In the genomic region with DNA sequence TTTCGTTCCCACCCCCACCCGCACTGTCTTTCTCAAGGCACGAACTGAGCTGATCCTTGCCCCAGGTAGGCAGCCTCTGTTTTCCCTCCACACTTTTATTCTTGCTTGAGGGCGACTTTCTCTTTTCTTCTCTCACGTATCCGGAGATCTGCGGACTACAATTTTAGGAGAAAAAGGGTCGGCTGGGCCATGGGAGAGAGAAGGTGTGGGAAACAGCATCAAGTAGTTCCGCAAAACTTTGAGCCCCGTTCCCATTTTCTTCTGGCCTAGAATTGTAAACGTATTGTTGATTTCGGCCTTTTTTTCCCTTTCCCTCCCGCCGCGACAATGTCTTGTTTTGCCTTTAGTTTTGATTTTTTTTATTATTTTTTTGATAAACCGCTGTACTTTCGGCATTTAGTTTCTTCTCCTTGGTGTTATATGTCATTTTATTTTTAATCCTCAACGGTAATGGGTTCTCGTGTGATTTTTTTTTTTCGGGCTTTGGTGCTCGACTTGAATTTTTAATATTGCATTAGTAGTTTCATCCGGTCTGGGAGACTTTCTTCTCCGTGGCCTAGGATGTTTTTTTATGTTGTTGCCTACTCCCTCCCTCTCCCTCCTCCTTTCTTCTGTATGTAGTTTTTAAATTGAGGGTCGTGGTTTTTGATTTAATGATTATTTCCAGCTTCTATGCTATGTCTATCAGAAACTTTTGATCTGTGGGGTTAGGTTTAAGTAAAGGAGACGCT, we compare ENCODE assay signal across 8 mouse cellular contexts. TPM values are rescaled to one million over a fixed set of nuclear protein-coding genes. Genes with fewer than 3 reads are reported as not detected.
A peak's percentile ranks its signal among the peaks of the same experiment; 100 is the strongest.
DNase-seq lines count a peak whose midpoint lies in the region; ATAC-seq and TF ChIP-seq lines count a peak whose summit lies in the region.

No protein-coding gene starts in this region.

- no peak for TF ChIP-seq EP300 in heart, adult 2 months (IDR thresholded peaks at IDR 0.05; ENCODE audit: insufficient read depth, low read depth, low read length)
- no peak for TF ChIP-seq EP300 in ES-Bruce4 (IDR thresholded peaks at IDR 0.05; ENCODE audit: insufficient read depth, low read depth, low read length)

- TF ChIP-seq POLR2A in heart, adult 2 months (IDR thresholded peaks at IDR 0.05; ENCODE audit: insufficient read depth, low read depth, low read length): no peak
- TF ChIP-seq POLR2A in ES-Bruce4 (IDR thresholded peaks at IDR 0.05; ENCODE audit: insufficient read depth, low read length): no peak

- H3K36me3 ChIP-seq in heart, adult 2 months (ENCODE audit: control insufficient read depth, insufficient read depth, low read length): no peaks in the 10 kb centered on the region; the same call in 1 of the 2 replicates
- H3K36me3 ChIP-seq in ES-Bruce4 (ENCODE audit: control insufficient read depth, insufficient read depth, low read length, poor library complexity, severe bottlenecking): no peaks in the 10 kb centered on the region
- no peaks in the 10 kb centered on the region for H3K36me3 ChIP-seq in embryonic facial prominence, embryonic 12.5 days
- no peaks in the 10 kb centered on the region for H3K36me3 ChIP-seq in hindbrain, embryonic 15.5 days
- H3K36me3 ChIP-seq in midbrain, embryonic 14.5 days (ENCODE audit: control insufficient read depth, insufficient read depth, low read length): no peaks in the 10 kb centered on the region

- no peaks in the 10 kb centered on the region for H3K27me3 ChIP-seq in heart, adult 2 months (ENCODE audit: control insufficient read depth, insufficient read depth, low read length)
- no peaks in the 10 kb centered on the region for H3K27me3 ChIP-seq in ES-Bruce4 (ENCODE audit: control insufficient read depth, insufficient read depth, low read length, poor library complexity, severe bottlenecking)
- no peaks in the 10 kb centered on the region for H3K27me3 ChIP-seq in embryonic facial prominence, embryonic 12.5 days
- H3K27me3 ChIP-seq in hindbrain, embryonic 15.5 days: no peaks in the 10 kb centered on the region
- H3K27me3 ChIP-seq in midbrain, embryonic 14.5 days (ENCODE audit: control insufficient read depth, insufficient read depth, low read length): no peaks in the 10 kb centered on the region

- H3K9ac ChIP-seq in heart, adult 2 months (ENCODE audit: low read depth, low read length): peak overlapping the region; percentile 90
- H3K9ac ChIP-seq in ES-Bruce4 (ENCODE audit: low read depth, poor library complexity, severe bottlenecking): peak overlapping the region; percentile 100
- peak overlapping the region; percentile 83 for H3K9ac ChIP-seq in embryonic facial prominence, embryonic 12.5 days
- peak overlapping the region; percentile 53 for H3K9ac ChIP-seq in hindbrain, embryonic 15.5 days
- peak overlapping the region; percentile 47; the same call in 1 of the 2 replicates for H3K9ac ChIP-seq in midbrain, embryonic 14.5 days (replicated peaks; ENCODE audit: low read length)

- 17% methylated on average over 25 of the region's 25 CpGs for WGBS in heart, adult 2 months
- 19% methylated on average over 23 of the region's 25 CpGs for WGBS in embryonic facial prominence, embryonic 12.5 days
- WGBS in hindbrain, embryonic 15.5 days: 16% methylated on average over 25 of the region's 25 CpGs
- WGBS in midbrain, embryonic 14.5 days: 23% methylated on average over 25 of the region's 25 CpGs

- peak overlapping the region; percentile 48 for H3K4me2 ChIP-seq in embryonic facial prominence, embryonic 12.5 days (replicated peaks)
- peak overlapping the region; percentile 55 for H3K4me2 ChIP-seq in hindbrain, embryonic 15.5 days
- peak overlapping the region; percentile 56 for H3K4me2 ChIP-seq in midbrain, embryonic 14.5 days (ENCODE audit: low read length)

- intact Hi-C loops in heart, adult 2 months (cut with DNase I): loop anchor here (1.0 to 5.0 kb wide), 2 partner anchors 51 to 83 kb away; no protein-coding TSS in a partner anchor

- H3K9me3 ChIP-seq in ES-Bruce4 (replicated peaks; ENCODE audit: control insufficient read depth, insufficient read depth, low read length, poor library complexity, severe bottlenecking): no peaks in the 10 kb centered on the region
- H3K9me3 ChIP-seq in embryonic facial prominence, embryonic 12.5 days: no peaks in the 10 kb centered on the region
- H3K9me3 ChIP-seq in hindbrain, embryonic 15.5 days: no peaks in the 10 kb centered on the region
- no peaks in the 10 kb centered on the region for H3K9me3 ChIP-seq in midbrain, embryonic 14.5 days (ENCODE audit: control insufficient read depth, low read length)

- H3K27ac ChIP-seq in heart, adult 2 months: peak overlapping the region; percentile 83
- H3K27ac ChIP-seq in ES-Bruce4 (ENCODE audit: insufficient read depth, low read length): peak overlapping the region; percentile 74
- H3K27ac ChIP-seq in embryonic facial prominence, embryonic 12.5 days: peak overlapping the region; percentile 99
- peak overlapping the region; percentile 90 for H3K27ac ChIP-seq in hindbrain, embryonic 15.5 days (replicated peaks)
- H3K27ac ChIP-seq in midbrain, embryonic 14.5 days (replicated peaks; ENCODE audit: low read depth, low read length): peak overlapping the region; percentile 82

- peak overlapping the region; percentile 63 for H3K4me3 ChIP-seq in heart, adult 2 months
- H3K4me3 ChIP-seq in ES-Bruce4 (ENCODE audit: low read depth, low read length): peak overlapping the region; percentile 89
- peak overlapping the region; percentile 58 for H3K4me3 ChIP-seq in embryonic facial prominence, embryonic 12.5 days
- peak overlapping the region; percentile 63 for H3K4me3 ChIP-seq in hindbrain, embryonic 15.5 days
- peak overlapping the region; percentile 59 for H3K4me3 ChIP-seq in midbrain, embryonic 14.5 days (replicated peaks; ENCODE audit: low read depth, low read length)

- no peak for DNase-seq in heart, adult 2 months
- DNase-seq in heart, adult 9 months (ENCODE audit: low spot score in 2 of 2): no peak
- peak; percentile 8 for DNase-seq in midbrain, embryonic 14.5 days
- no peak for DNase-seq in left cerebral cortex, adult 11 months (ENCODE audit: low spot score)
- DNase-seq in lung, postnatal 14 days: no peak

- no peak for TF ChIP-seq CTCF in heart, adult 2 months (IDR thresholded peaks at IDR 0.05)
- no peak for TF ChIP-seq CTCF in ES-Bruce4 (IDR thresholded peaks at IDR 0.05; ENCODE audit: low read depth, low read length)

- H3K79me2 ChIP-seq in heart, adult 2 months (replicated peaks; ENCODE audit: control insufficient read depth, insufficient read depth, low read length): no peaks in the 10 kb centered on the region

- ATAC-seq in embryonic facial prominence, embryonic 12.5 days (ENCODE audit: insufficient number of reproducible peaks, insufficient read depth, low FRiP score, low TSS enrichment): no peak
- ATAC-seq in hindbrain, embryonic 15.5 days (ENCODE audit: low FRiP score, low read depth): no peak
- no peak for ATAC-seq in midbrain, embryonic 14.5 days (ENCODE audit: low FRiP score, low TSS enrichment)

- no peaks in the 10 kb centered on the region; the same call in 1 of the 2 replicates for H3K4me1 ChIP-seq in heart, adult 2 months (ENCODE audit: control insufficient read depth, insufficient read depth, low read length)
- no peaks in the 10 kb centered on the region for H3K4me1 ChIP-seq in ES-Bruce4 (ENCODE audit: control insufficient read depth, insufficient read depth, low read length)
- no peaks in the 10 kb centered on the region for H3K4me1 ChIP-seq in embryonic facial prominence, embryonic 12.5 days
- H3K4me1 ChIP-seq in hindbrain, embryonic 15.5 days (replicated peaks): peaks cover 6% of the 10 kb centered on the region
- H3K4me1 ChIP-seq in midbrain, embryonic 14.5 days (ENCODE audit: control insufficient read depth, insufficient read depth, low read length): no peaks in the 10 kb centered on the region

RNA-seq across cellular contexts. Expression of a gene that starts 2.1 kb away (rescaled TPM):
- 10 to 100 TPM; 38.2 to 41.8 TPM for total RNA-seq in heart, adult 2 months (2021)
- 5.6 and 13.2 TPM in 2 replicates for polyA plus RNA-seq in heart, adult 2 months (2012; rRNA removed)
- polyA plus RNA-seq in ES-Bruce4 (2011; ENCODE audit: insufficient read depth, insufficient read length, low read depth, missing spikeins): 87.0 and 111 TPM in 2 replicates
- 46.6 and 54.1 TPM in 2 replicates for polyA plus RNA-seq in embryonic facial prominence, embryonic 12.5 days (2016; fragmentation: Nextera tagmentation; extraction: Ambion mirVana)
- 17.6 and 21.8 TPM in 2 replicates for polyA plus RNA-seq in hindbrain, embryonic 15.5 days (2015; fragmentation: Nextera tagmentation; extraction: Ambion mirVana)
- polyA plus RNA-seq in midbrain, embryonic 14.5 days (2014; fragmentation: Nextera tagmentation; extraction: Ambion mirVana): 27.2 and 34.7 TPM in 2 replicates

Comparison
In these comparisons a context has a peak if more than half of its experiments do, and no peak if none do; other contexts are left out.
1. H3K9ac ChIP-seq: peak in every context shown above with its lines; median percentile 100 in ES-Bruce4; 90 in heart, adult 2 months; 83 in embryonic facial prominence, embryonic 12.5 days; 53 in hindbrain, embryonic 15.5 days; 47 in midbrain, embryonic 14.5 days.